Mouse (Mus musculus) WW6 (cell line): Measurements from ENCODE around the gene Afap1l2.
A peak's percentile ranks its signal among the peaks of the same experiment; 100 is the strongest.

ENCODE experiments used
- DNase-seq: peaks from one replicate; pipeline ENCODE4 v3.0.0-alpha.2; 2013; ENCODE audit warnings: low read depth, low spot score

Gene Afap1l2

DNA sequence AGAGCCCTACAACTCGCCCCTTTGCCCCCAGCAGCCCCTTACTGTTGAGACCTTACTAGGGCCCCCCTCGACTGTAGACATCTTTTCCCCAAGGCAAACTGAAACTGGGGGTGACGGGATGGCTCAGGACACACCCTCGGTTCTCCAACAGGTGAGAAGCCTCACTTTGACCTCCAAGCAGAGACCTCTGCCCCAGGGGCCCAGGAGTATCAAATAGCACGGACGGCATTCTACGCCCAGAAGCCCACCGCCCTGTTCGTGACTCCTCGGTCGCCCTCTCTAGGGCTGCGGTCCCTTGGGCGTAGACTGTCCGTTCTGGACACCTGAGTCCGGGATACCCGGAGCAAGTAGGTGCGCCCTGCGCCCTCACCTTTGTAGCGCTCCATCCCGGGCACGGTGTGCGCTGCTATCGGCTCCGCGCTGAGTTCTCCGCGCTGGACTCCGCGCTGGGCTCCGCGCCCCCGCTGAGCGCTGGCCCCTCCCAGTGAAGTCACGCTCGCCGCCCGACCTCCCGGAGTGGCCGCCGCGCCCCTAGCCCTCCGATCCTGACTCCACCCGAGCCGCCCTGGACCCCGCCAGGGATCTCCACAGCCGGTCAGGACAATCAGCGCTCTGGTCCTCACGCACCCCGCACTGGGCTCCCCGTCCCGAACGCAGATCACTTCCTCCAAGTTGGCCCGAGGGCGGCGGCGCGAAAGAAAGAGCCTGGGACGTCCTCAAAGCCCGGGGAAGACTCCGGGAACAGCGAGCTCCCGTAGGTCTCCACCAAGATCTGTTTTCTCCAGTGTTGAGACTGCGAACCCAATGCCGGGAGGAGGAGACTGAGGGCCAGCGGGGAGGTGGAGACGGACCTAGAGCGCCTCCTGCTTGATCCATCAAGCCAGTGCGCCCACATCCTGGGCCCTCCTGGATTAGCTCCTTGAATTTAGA lies at the start of gene Afap1l2:
Afap1l2 (minus strand) TSS at position 448 of the 930 bp plus-strand sequence.
- peak; percentile 61 for DNase-seq

- DNase-seq, result no peak
Observed at GRCm38 (mm10) chr19:57057568-57057967, 49.5 kb upstream of the Afap1l2 start.

- DNase-seq, result no peak
Observed at GRCm38 (mm10) chr19:57055215-57056120, 47.4 kb upstream of the Afap1l2 start.

GRCm38 (mm10) chr19:57052959-57053358 lies 44.9 kb upstream of the Afap1l2 start:
- no peak for DNase-seq

- no peak for DNase-seq
Observed at GRCm38 (mm10) chr19:57052016-57052415, 44.0 kb upstream of the Afap1l2 start.

- no peak for DNase-seq
Observed at GRCm38 (mm10) chr19:57049592-57050090, 41.6 kb upstream of the Afap1l2 start.

GRCm38 (mm10) chr19:57047671-57048320 lies 39.8 kb upstream of the Afap1l2 start:
- DNase-seq, result no peak

GRCm38 (mm10) chr19:57039258-57039657 lies 31.2 kb upstream of the Afap1l2 start:
- DNase-seq, result no peak

GRCm38 (mm10) chr19:57036860-57037259 lies 28.8 kb upstream of the Afap1l2 start:
- DNase-seq, result no peak

DNA sequence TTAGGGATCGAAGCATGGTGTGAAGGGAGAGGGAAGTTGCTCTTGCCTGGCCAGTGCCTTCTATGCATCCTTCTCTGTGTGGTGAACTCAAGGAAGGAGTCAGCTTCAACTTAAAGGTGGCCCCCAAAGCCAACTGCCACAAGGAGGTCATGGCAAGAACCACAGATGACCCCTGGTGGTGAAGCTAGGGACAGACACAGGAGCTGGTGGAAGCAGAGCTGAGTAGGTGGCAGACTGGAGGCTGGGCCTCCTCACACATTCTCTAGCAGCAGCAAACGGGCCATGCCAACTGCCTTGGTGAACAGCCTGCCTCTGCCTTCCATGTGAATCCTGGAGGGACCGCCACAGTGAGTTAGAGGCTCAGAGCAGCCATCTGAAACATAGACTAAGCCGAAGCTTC lies 23.6 kb upstream of the Afap1l2 start:
- no peak for DNase-seq

DNA sequence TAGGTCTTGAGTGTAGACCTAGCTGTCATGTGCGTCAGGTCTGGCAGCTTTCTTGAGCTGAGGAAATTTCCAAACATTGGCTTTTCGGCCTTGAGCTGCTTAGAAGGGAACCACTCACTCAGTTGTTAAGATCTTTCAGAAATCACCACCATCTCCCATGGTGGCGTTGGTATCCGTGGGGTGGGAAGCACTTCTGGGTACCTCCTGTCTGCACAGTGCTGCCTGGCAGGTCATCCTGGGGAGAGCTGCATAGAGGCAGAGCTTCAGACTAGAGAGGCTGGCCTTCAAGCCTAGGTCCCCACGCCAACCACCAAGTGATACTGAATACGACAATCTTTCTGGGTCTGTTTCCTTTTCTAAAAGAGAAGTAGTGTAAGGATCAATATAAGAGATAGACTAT lies 21.4 kb upstream of the Afap1l2 start:
- no peak for DNase-seq

- no peak for DNase-seq
Observed at GRCm38 (mm10) chr19:57028327-57029179, 20.5 kb upstream of the Afap1l2 start.

DNA sequence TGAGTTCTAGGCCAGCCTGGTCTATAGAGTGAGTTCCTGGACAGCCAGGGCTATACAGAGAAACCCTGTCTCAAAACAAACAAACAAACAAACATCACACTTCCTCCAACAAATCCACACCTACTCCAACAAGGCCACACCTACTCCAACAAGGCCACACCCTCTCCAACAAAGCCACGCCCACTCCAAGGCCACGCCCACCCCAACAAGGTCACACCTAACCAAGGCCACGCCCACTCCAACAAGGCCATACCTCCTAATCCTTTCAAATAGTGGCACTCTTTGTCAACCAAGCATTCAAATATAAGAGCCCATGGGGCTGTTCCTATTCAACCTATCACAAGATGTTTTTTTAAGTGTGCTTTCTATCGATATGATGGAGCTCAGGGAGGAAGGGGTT lies 18.5 kb upstream of the Afap1l2 start:
- no peak for DNase-seq

DNA sequence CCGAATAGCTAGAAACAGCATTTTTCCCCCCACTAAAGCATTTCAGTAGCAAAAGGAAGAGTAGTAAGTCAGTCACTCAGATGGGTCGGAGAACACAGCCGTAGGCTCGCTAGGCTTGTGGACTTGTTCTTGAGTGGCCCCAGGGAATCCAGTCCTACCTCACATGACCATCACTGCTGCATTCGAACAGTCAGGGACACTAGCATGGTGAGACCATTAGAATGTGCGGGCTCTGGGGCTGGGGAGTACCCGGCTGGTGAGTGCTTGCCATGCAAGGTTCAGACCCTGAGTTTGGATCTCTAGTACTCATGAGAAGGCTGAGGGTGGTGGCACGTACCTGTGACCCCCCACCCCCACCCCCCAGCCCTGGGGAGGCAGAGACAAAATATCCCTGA lies 9.8 kb upstream of the Afap1l2 start:
- DNase-seq, result no peak

DNA sequence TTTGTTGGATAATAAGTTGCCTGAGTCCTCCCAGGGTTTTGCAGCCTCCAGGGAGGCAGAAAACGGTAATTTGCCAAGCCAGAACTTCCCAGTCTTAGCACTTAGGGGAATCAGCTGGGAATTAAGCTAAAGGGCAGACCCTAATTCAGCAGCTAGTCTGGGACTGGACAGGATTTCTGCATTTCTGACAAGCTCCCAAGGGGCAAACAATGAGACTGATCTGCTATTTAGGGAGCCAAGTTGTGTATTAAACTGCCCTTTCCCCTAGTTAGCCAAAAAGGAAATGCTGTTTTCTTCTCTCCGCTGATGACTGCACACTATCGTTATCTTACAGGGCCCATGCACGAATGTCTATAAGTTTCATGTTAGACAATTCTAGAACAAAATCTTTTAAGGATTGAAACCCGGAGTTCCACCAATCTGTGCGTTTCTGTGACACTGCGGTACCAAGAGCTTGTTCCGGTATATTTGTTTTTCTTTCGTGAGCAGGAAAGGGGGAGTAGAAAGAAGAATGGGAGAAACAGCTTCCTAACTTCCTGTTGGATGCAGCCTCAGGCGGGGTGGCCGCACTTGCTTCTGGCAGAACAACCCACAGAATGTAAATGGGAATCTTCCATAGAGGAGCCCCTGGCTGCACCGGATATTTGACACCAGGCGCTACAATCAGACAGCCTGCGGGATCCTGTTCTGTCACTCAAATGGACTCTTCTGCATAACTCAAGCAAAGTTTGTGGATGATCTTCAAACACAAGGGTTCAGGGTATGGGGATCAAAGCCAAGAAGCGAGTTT lies 9.2 kb upstream of the Afap1l2 start:
- no peak for DNase-seq

DNA sequence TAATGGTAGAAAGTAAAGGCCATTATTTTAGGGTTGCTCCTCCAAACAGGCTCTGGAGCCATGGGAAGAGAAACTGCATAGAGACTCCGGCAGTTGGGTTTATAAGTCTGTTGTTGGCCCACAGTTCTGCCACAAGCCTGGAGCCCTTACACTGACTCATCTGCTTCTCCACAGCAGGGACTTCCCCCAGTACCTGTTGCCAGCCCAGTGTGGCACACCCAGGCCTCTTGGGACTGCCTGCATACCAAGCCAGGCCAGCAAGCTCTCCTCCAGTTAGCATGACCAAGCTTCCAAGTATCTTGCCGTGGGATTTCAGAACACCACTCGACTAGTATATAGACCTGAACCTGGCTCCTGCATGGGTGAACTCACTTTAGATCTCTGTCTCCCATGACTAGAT lies 6.8 kb upstream of the Afap1l2 start:
- no peak for DNase-seq

DNA sequence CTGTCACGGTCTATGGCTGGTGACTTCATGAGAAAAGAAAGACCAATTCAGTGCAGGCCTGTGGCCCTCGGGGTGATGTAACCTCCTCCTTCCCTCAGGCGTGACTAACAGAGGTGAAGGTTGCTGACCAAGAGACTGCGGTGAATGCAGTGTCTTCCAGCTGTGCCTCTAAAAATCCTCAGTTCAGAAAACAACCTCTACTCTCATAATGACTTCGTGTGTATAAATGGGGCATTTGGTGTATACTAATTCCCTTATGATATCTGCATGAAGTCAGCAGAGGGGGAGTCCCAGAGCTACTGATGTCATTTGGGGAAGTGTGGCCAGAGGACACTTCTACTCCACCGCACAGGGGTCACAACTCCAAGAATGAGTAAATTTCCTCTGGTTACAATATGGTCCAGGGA lies 5.2 kb upstream of the Afap1l2 start:
- no peak for DNase-seq

- DNase-seq, result no peak
Observed at GRCm38 (mm10) chr19:57012068-57012467, 4.0 kb upstream of the Afap1l2 start.

DNA sequence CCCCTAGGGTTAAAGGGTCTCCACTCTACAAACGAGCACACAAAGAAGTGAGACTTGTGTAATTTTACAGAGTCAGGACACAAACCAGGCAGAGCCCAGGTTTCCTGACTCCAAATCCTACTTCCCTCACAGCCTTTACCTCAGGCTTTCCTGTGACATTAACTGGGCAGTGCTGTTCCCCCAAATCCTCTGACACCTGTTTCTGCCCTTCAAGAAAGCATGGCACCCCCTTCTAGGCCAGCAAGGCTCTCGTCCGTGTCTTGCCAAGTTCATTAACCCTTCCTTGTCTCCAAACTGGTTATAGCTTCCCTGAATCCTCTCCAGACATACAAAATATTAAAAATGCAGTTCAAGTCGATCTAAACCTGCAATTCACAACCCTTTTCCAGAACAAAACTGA lies 2.0 kb upstream of the Afap1l2 start:
- no peak for DNase-seq

DNA sequence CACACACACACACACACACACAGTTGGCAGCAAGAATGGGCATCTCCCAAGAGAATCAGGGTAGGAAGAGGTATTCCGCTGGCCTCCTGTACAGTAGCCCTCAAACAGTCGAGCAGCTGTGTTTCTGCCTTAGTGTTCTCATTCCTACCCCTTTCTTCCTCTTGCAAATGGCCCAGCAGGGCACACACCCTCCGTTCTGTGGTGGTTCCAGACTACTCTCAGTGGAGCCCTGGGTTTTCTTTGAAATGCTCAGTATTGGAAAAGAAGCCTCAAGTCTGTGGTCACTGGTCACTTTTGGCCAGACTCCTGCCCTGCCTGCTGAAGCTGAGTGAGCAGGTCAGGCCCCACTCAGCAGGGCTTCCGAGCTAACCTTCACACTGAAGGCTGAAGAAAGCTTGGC lies 1.6 kb upstream of the Afap1l2 start:
- no peak for DNase-seq
